Mouse (Mus musculus) olfactory bulb, adult 2 months (tissue): ENCODE measurements around the gene Rasgef1b.

ENCODE experiments used
- CTCF ChIP-seq: fragments of 200-500 bp; IDR thresholded peaks from 2 replicates; pipeline ENCODE4 v1.5.1; 2012; ENCODE audit warnings: low read depth, mild to moderate bottlenecking, low read length, moderate library complexity; ENCODE audit not compliant: insufficient read depth
- POLR2A ChIP-seq: fragments of 200-500 bp; IDR thresholded peaks from 2 replicates; pipeline ENCODE4 v1.6.1; 2012; ENCODE audit warnings: mild to moderate bottlenecking, low read depth, low read length, moderate library complexity; ENCODE audit not compliant: insufficient read depth

DNA sequence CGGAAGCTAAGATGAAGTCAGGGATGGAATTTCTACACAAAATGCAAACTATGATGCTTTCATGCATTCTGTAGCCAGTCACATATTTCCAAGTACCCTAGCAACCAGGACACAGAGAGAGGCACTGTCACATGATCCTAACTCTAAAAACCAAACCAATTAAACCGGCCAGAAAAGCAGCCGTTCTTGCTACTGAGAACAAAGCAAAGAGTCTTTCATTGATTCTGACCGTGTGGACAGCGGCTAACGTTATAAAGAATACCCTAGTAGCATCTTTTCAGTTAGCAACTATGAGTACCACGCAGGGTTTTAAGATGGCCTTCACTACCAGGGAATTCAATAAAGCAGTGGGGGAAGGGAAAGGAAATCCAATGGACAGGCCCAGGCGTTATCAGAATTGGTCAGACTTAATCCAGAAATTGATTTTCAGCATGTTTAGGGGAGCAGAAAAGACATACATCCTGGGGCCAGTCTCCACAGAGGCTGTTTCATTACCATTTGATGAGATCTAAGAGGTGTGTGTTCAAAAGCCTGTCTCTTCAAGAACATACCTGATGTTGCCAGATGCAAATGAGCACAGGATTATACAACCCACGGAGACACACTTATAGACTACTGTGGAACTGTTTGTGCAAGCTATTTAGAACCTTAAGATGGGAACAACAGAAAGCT lies 215.5 kb downstream of the Rasgef1b start:
- no peak for TF ChIP-seq CTCF
- no peak for TF ChIP-seq POLR2A
